Mouse (Mus musculus) stomach, embryonic 14.5 days (tissue): ENCODE data around the gene Spaca5. TPM values are rescaled to one million over a fixed set of nuclear protein-coding genes. Genes with fewer than 3 reads are reported as not detected.

Experiments used
- polyA plus RNA-seq: library from polyadenylated mRNA; unstranded; fragments of >200 nt; fragmentation: Nextera tagmentation; extraction: Ambion mirVana; gene quantifications from 2 replicates; pipeline ENCODE4 v1.2.1, GENCODE M21; 2014

The Spaca5 gene
- polyA plus RNA-seq, 1 experiment from 2014 or later = not detected

Other genes with a start within 250 kb of the Spaca5 start
- 33.9 and 35.8 TPM in 2 replicates for gene Timp1, start 198.2 kb upstream of the Spaca5 start, polyA plus RNA-seq
- 2.3 and 2.8 TPM in 2 replicates for gene Syn1, start 147.4 kb upstream of the Spaca5 start, polyA plus RNA-seq
- gene Cfp, start 136.9 kb upstream of the Spaca5 start, polyA plus RNA-seq = 5.3 TPM in 2 replicates
- gene Elk1, start 117.8 kb upstream of the Spaca5 start, polyA plus RNA-seq = 8.1 and 8.3 TPM in 2 replicates
- gene Uxt, start 106.4 kb upstream of the Spaca5 start, polyA plus RNA-seq = 46.1 and 49.8 TPM in 2 replicates
- gene Zfp182, start 6.1 kb upstream of the Spaca5 start, polyA plus RNA-seq = 8.5 and 8.7 TPM in 2 replicates
- gene Zfp300, start 21.1 kb downstream of the Spaca5 start, polyA plus RNA-seq = 2.1 and 3.0 TPM in 2 replicates
- not detected in 2 replicates for gene Ssxa1, start 47.4 kb downstream of the Spaca5 start, polyA plus RNA-seq
- gene Gm21876, start 107.2 kb downstream of the Spaca5 start, polyA plus RNA-seq = not detected in 2 replicates